Mouse (Mus musculus): Measurements from ENCODE around the gene Btbd16.

- TF ChIP-seq POLR2A (IDR thresholded peaks at IDR 0.05; ENCODE audit: borderline replicate concordance, extremely low read depth, insufficient read depth, insufficient read length, poor library complexity, severe bottlenecking) (no peak), CTCF (IDR thresholded peaks at IDR 0.05; ENCODE audit: borderline replicate concordance, extremely low read depth, insufficient read depth, insufficient read length) (no peak)
These were observed 30.4 kb upstream of the Btbd16 start for GRCm38 (mm10) chr7:130743239-130744025.

Data from brain, embryonic 14.5 days (tissue).